Mouse (Mus musculus) lung, adult 2 months (tissue): ENCODE results near the gene Ddn.

Source experiments
- CTCF ChIP-seq: fragments of 200-500 bp; IDR thresholded peaks from 2 replicates; pipeline ENCODE4 v1.5.1; 2011; ENCODE audit warnings: mild to moderate bottlenecking, low read length, control low read depth; ENCODE audit not compliant: insufficient read depth
- POLR2A ChIP-seq: fragments of 200-500 bp; IDR thresholded peaks from 2 replicates; pipeline ENCODE4 v1.6.1; 2011; ENCODE audit warnings: low read depth, mild to moderate bottlenecking, control low read depth, low read length, borderline replicate concordance; ENCODE audit errors: extremely low read depth

DNA sequence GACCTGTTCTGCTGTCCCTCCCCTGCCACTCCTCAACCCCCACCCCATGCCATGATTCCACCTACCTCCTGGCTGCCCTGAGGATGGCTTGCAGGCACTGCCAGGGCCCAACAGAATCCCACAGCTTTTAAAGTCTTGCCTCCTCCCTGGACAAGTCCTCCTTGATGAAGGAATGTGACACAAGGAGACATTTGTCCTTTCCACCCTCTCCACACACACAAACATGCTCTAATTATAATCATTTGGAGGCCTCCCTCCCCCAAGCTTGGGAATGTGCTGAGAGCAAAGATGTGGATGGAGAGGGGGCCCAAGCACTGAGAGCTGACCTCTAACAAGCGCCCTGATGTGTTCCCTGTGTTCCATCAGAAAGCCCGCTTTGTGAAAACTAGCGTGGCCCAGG lies at the start of gene Ddn:
- TF ChIP-seq CTCF (no peak), POLR2A (no peak)
